Mouse (Mus musculus) forebrain, embryonic 16.5 days (tissue): ENCODE results near the gene Chst5. TPM values are rescaled to one million over a fixed set of nuclear protein-coding genes. Genes with fewer than 3 reads are reported as not detected.

ENCODE experiments used
- ATAC-seq: fragments of 200-750 bp; cut with Nextera tagmentation; 2 replicates; pipeline ENCODE4 v1.8.0; 2017; ENCODE audit warnings: mild to moderate bottlenecking, moderate library complexity
- H3K27ac ChIP-seq: fragments of 300-500 bp; sonication (generic); 2 replicates; pipeline ENCODE4 v1.5.1; 2014; ENCODE audit warnings: low read length, control low read depth
- H3K27me3 ChIP-seq: fragments of 300-500 bp; sonication (generic); replicated peaks from 2 replicates; pipeline ENCODE4 v1.6.1; 2014; ENCODE audit warnings: low read length; ENCODE audit not compliant: control insufficient read depth, insufficient read depth
- H3K36me3 ChIP-seq: fragments of 300-500 bp; sonication (generic); 2 replicates; pipeline ENCODE4 v1.6.1; 2014; ENCODE audit not compliant: control insufficient read depth, insufficient read depth
- H3K4me1 ChIP-seq: fragments of 300-500 bp; sonication (generic); replicated peaks from 2 replicates; pipeline ENCODE4 v1.6.1; 2014; ENCODE audit warnings: low read length; ENCODE audit not compliant: control insufficient read depth, insufficient read depth
- H3K4me2 ChIP-seq: fragments of 300-500 bp; sonication (generic); 2 replicates; pipeline ENCODE4 v1.6.1; 2014; ENCODE audit warnings: mild to moderate bottlenecking, low read length, control low read depth
- H3K4me3 ChIP-seq: fragments of 300-500 bp; sonication (generic); replicated peaks from 2 replicates; pipeline ENCODE4 v1.5.1; 2014; ENCODE audit warnings: mild to moderate bottlenecking, low read length, control low read depth
- H3K9ac ChIP-seq: fragments of 300-500 bp; sonication (generic); replicated peaks from 2 replicates; pipeline ENCODE4 v1.6.1; 2014; ENCODE audit warnings: low read depth, low read length, control low read depth
- H3K9me3 ChIP-seq: fragments of 300-500 bp; sonication (generic); 2 replicates; pipeline ENCODE4 v1.6.1; 2016; ENCODE audit warnings: low read length; ENCODE audit not compliant: control insufficient read depth
- WGBS: fragments of 180-500 bp; shearing (Covaris S2); extraction: QIAGEN DNeasy Blood & Tissue Kit; methylation state at CpG from one replicate; pipeline ENCODE4 v1.1.7; 2014; 5-methylcytosine and 5-hydroxymethylcytosine counted together
- polyA plus RNA-seq: library from polyadenylated mRNA; unstranded; fragments of >200 nt; fragmentation: Nextera tagmentation; extraction: Ambion mirVana; gene quantifications from 2 replicates; pipeline ENCODE4 v1.2.1, GENCODE M21; 2015

Chst5 gene
- polyA plus RNA-seq, 1 experiment from 2014 or later, result 2.3 TPM

GRCm38 (mm10) chr8:111932580-111933336 is 22.5 kb upstream of the Chst5 start:
- peak; percentile 14; the same call in 1 of the 2 replicates for ATAC-seq
- peak overlapping the region; percentile 94 for H3K27ac ChIP-seq
- 26% methylated on average over 19 of the region's 19 CpGs for WGBS
- H3K9ac ChIP-seq, result peak overlapping the region; percentile 92
- H3K4me3 ChIP-seq, result peak overlapping the region; percentile 87
- peaks cover 11% of the 10 kb centered on the region for H3K4me1 ChIP-seq
- no peaks in the 10 kb centered on the region for H3K36me3 ChIP-seq
- no peaks in the 10 kb centered on the region for H3K27me3 ChIP-seq
- H3K9me3 ChIP-seq, result no peaks in the 10 kb centered on the region
- H3K4me2 ChIP-seq, result peak overlapping the region; percentile 89

- H3K36me3 ChIP-seq, result no peaks in the 10 kb centered on the region
- no peak overlapping the region for H3K27ac ChIP-seq
- no peak overlapping the region for H3K4me3 ChIP-seq
- no peaks in the 10 kb centered on the region for H3K27me3 ChIP-seq
- H3K9me3 ChIP-seq, result no peaks in the 10 kb centered on the region
- H3K4me1 ChIP-seq, result peaks cover 11% of the 10 kb centered on the region
- WGBS, result 86% methylated on average over 16 of the region's 16 CpGs
- no peak overlapping the region for H3K4me2 ChIP-seq
- no peak for ATAC-seq
- no peak overlapping the region for H3K9ac ChIP-seq
These were observed 21.5 kb upstream of the Chst5 start for GRCm38 (mm10) chr8:111931721-111932120.

- Histone ChIP-seq H3K4me3 (no peak overlapping the region), H3K27ac (no peak overlapping the region), H3K4me2 (no peak overlapping the region), H3K9ac (no peak overlapping the region), H3K4me1 (peaks cover 11% of the 10 kb centered on the region), H3K27me3 (no peaks in the 10 kb centered on the region), H3K9me3 (no peaks in the 10 kb centered on the region), H3K36me3 (no peaks in the 10 kb centered on the region)
- WGBS, result 80% methylated on average over 8 of the region's 8 CpGs
- ATAC-seq, result no peak
These were observed 19.5 kb upstream of the Chst5 start for GRCm38 (mm10) chr8:111929648-111930344.

GRCm38 (mm10) chr8:111924976-111925375 is 14.7 kb upstream of the Chst5 start:
- no peaks in the 10 kb centered on the region for H3K36me3 ChIP-seq

GRCm38 (mm10) chr8:111923383-111923804 is 13.1 kb upstream of the Chst5 start:
- H3K9ac ChIP-seq, result no peak overlapping the region
- H3K27ac ChIP-seq, result no peak overlapping the region
- no peak for ATAC-seq
- H3K4me3 ChIP-seq, result no peak overlapping the region
- no peaks in the 10 kb centered on the region for H3K9me3 ChIP-seq
- H3K4me1 ChIP-seq, result no peaks in the 10 kb centered on the region
- 20% methylated on average over 10 of the region's 10 CpGs for WGBS
- no peaks in the 10 kb centered on the region for H3K36me3 ChIP-seq
- H3K4me2 ChIP-seq, result no peak overlapping the region
- H3K27me3 ChIP-seq, result no peaks in the 10 kb centered on the region

More at GRCm38 (mm10) chr8:111924976-111925375, 14.7 kb upstream of the Chst5 start:
- H3K9me3 ChIP-seq, result no peaks in the 10 kb centered on the region
- no peak overlapping the region for H3K9ac ChIP-seq
- 89% methylated on average over 7 of the region's 7 CpGs for WGBS
- ATAC-seq, result no peak
- no peaks in the 10 kb centered on the region for H3K27me3 ChIP-seq
- no peak overlapping the region for H3K4me2 ChIP-seq
- no peak overlapping the region for H3K27ac ChIP-seq
- H3K4me1 ChIP-seq, result no peaks in the 10 kb centered on the region
- no peak overlapping the region for H3K4me3 ChIP-seq

GRCm38 (mm10) chr8:111920971-111921370 is 10.7 kb upstream of the Chst5 start:
- Histone ChIP-seq H3K27ac (no peak overlapping the region), H3K4me2 (no peak overlapping the region), H3K9me3 (no peaks in the 10 kb centered on the region), H3K27me3 (no peaks in the 10 kb centered on the region), H3K36me3 (no peaks in the 10 kb centered on the region), H3K9ac (no peak overlapping the region), H3K4me1 (no peaks in the 10 kb centered on the region), H3K4me3 (no peak overlapping the region)
- no peak for ATAC-seq
- WGBS, result 89% methylated on average over 4 of the region's 4 CpGs

GRCm38 (mm10) chr8:111919663-111920062 is 9.4 kb upstream of the Chst5 start:
- no peaks in the 10 kb centered on the region for H3K4me1 ChIP-seq
- H3K36me3 ChIP-seq, result no peaks in the 10 kb centered on the region
- WGBS, result 96% methylated on average over 2 of the region's 2 CpGs
- H3K27me3 ChIP-seq, result no peaks in the 10 kb centered on the region
- no peak overlapping the region for H3K4me3 ChIP-seq
- no peak overlapping the region for H3K9ac ChIP-seq
- no peak overlapping the region for H3K4me2 ChIP-seq
- no peaks in the 10 kb centered on the region for H3K9me3 ChIP-seq
- ATAC-seq, result no peak
- H3K27ac ChIP-seq, result no peak overlapping the region

GRCm38 (mm10) chr8:111912860-111913432 is 2.7 kb upstream of the Chst5 start:
- 17% methylated on average over 12 of the region's 12 CpGs for WGBS
- H3K4me1 ChIP-seq, result peaks cover 30% of the 10 kb centered on the region
- H3K27me3 ChIP-seq, result no peaks in the 10 kb centered on the region
- H3K27ac ChIP-seq, result peak overlapping the region; percentile 66
- H3K4me3 ChIP-seq, result no peak overlapping the region
- ATAC-seq, result peak; percentile 84
- no peaks in the 10 kb centered on the region for H3K36me3 ChIP-seq
- peak overlapping the region; percentile 26 for H3K4me2 ChIP-seq
- no peaks in the 10 kb centered on the region for H3K9me3 ChIP-seq
- H3K9ac ChIP-seq, result no peak overlapping the region

- no peaks in the 10 kb centered on the region for H3K9me3 ChIP-seq
- no peak overlapping the region for H3K4me2 ChIP-seq
- H3K4me1 ChIP-seq, result peaks cover 30% of the 10 kb centered on the region
- H3K27me3 ChIP-seq, result no peaks in the 10 kb centered on the region
- WGBS, result 24% methylated on average over 7 of the region's 7 CpGs
- no peak overlapping the region for H3K4me3 ChIP-seq
- no peak for ATAC-seq
- no peak overlapping the region for H3K9ac ChIP-seq
- no peak overlapping the region for H3K27ac ChIP-seq
- no peaks in the 10 kb centered on the region for H3K36me3 ChIP-seq
These were observed 1.3 kb upstream of the Chst5 start for GRCm38 (mm10) chr8:111911572-111911971.
